Mouse (Mus musculus) ZHBTc4 (cell line): Measurements from ENCODE around the gene Cxcl2.

ENCODE experiments used
- DNase-seq: peaks from one replicate; pipeline ENCODE4 v3.0.0-alpha.2; 2011; ENCODE audit warnings: low read depth, low spot score

The Cxcl2 gene

GRCm38 (mm10) chr5:90903339-90904020 is at the start of gene Cxcl2:
Cxcl2 (plus strand) TSS chr5:90903871.
- peak; percentile 18 for DNase-seq

- DNase-seq, result no peak
Observed at GRCm38 (mm10) chr5:90855308-90856230, 48.1 kb upstream of the Cxcl2 start.

- DNase-seq, result no peak
Observed at GRCm38 (mm10) chr5:90857463-90857862, 46.2 kb upstream of the Cxcl2 start.

- DNase-seq, result no peak
Observed at GRCm38 (mm10) chr5:90858429-90858828, 45.2 kb upstream of the Cxcl2 start.

GRCm38 (mm10) chr5:90859031-90859430 is 44.6 kb upstream of the Cxcl2 start:
- DNase-seq, result no peak

GRCm38 (mm10) chr5:90861876-90862375 is 41.7 kb upstream of the Cxcl2 start:
- DNase-seq, result no peak

GRCm38 (mm10) chr5:90866770-90867169 is 36.9 kb upstream of the Cxcl2 start:
- no peak for DNase-seq

GRCm38 (mm10) chr5:90872377-90872776 is 31.3 kb upstream of the Cxcl2 start:
- DNase-seq, result no peak

GRCm38 (mm10) chr5:90876045-90876444 is 27.6 kb upstream of the Cxcl2 start:
- DNase-seq, result no peak

- DNase-seq, result no peak
Observed at GRCm38 (mm10) chr5:90876471-90877172, 27.0 kb upstream of the Cxcl2 start.

- DNase-seq, result no peak
Observed at GRCm38 (mm10) chr5:90877173-90877512, 26.5 kb upstream of the Cxcl2 start.

- DNase-seq, result no peak
Observed at GRCm38 (mm10) chr5:90879307-90880014, 24.2 kb upstream of the Cxcl2 start.

GRCm38 (mm10) chr5:90880335-90880850 is 23.3 kb upstream of the Cxcl2 start:
- no peak for DNase-seq

GRCm38 (mm10) chr5:90881021-90881420 is 22.6 kb upstream of the Cxcl2 start:
- no peak for DNase-seq

GRCm38 (mm10) chr5:90881682-90882081 is 22.0 kb upstream of the Cxcl2 start:
- DNase-seq, result no peak

- peak; percentile 15 for DNase-seq
Observed at GRCm38 (mm10) chr5:90882146-90882545, 21.5 kb upstream of the Cxcl2 start.

GRCm38 (mm10) chr5:90884628-90885242 is 18.9 kb upstream of the Cxcl2 start:
- DNase-seq, result no peak

- DNase-seq, result no peak
Observed at GRCm38 (mm10) chr5:90888661-90889060, 15.0 kb upstream of the Cxcl2 start.

GRCm38 (mm10) chr5:90890519-90891463 is 12.9 kb upstream of the Cxcl2 start, which contains the start of gene Cxcl1:
Cxcl1 (plus strand) TSS chr5:90891241.
- DNase-seq, result peak; percentile 59

- DNase-seq, result peak; percentile 28
Observed at GRCm38 (mm10) chr5:90891464-90891813, 12.2 kb upstream of the Cxcl2 start.
